Mouse (Mus musculus) forebrain, embryonic 12.5 days (tissue): ENCODE data around the gene Asna1. TPM values are rescaled to one million over a fixed set of nuclear protein-coding genes. Genes with fewer than 3 reads are reported as not detected.

ENCODE experiments used
- ATAC-seq: fragments of 200-750 bp; cut with Nextera tagmentation; 2 replicates; pipeline ENCODE4 v1.8.0; 2017; ENCODE audit warnings: moderate TSS enrichment; ENCODE audit not compliant: low FRiP score
- H3K27ac ChIP-seq: fragments of 300-500 bp; sonication (generic); 2 replicates; pipeline ENCODE4 v1.5.1; 2016; ENCODE audit warnings: mild to moderate bottlenecking
- H3K27me3 ChIP-seq: fragments of 300-500 bp; sonication (generic); 2 replicates; pipeline ENCODE4 v1.6.1; 2016; ENCODE audit warnings: mild to moderate bottlenecking
- H3K36me3 ChIP-seq: fragments of 300-500 bp; sonication (generic); replicated peaks from 2 replicates; pipeline ENCODE4 v1.6.1; 2016; ENCODE audit warnings: mild to moderate bottlenecking
- H3K4me1 ChIP-seq: fragments of 300-500 bp; sonication (generic); 2 replicates; pipeline ENCODE4 v1.6.1; 2016
- H3K4me2 ChIP-seq: fragments of 300-500 bp; sonication (generic); 2 replicates; pipeline ENCODE4 v1.6.1; 2016; ENCODE audit warnings: mild to moderate bottlenecking, moderate library complexity
- H3K4me3 ChIP-seq: fragments of 300-500 bp; sonication (generic); replicated peaks from 2 replicates; pipeline ENCODE4 v1.5.1; 2016; ENCODE audit warnings: mild to moderate bottlenecking
- H3K9ac ChIP-seq: fragments of 300-500 bp; sonication (generic); 2 replicates; pipeline ENCODE4 v1.6.1; 2016; ENCODE audit warnings: mild to moderate bottlenecking
- H3K9me3 ChIP-seq: fragments of 300-500 bp; sonication (generic); 2 replicates; pipeline ENCODE4 v1.6.1; 2016
- WGBS: fragments of 180-500 bp; shearing (Covaris S2); methylation state at CpG from one replicate; pipeline ENCODE4 v1.1.7; 2016; 5-methylcytosine and 5-hydroxymethylcytosine counted together
- microRNA-seq: library from miRNA; unstranded; fragments of <30 nt; microRNA quantifications from one replicate; pipeline ENCODE4, GENCODE M21; 2017
- polyA plus RNA-seq: library from polyadenylated mRNA; unstranded; fragments of >200 nt; fragmentation: Nextera tagmentation; extraction: Ambion mirVana; gene quantifications from 2 replicates; pipeline ENCODE4 v1.2.1, GENCODE M21; 2016

The Asna1 gene
- polyA plus RNA-seq, 1 experiment from 2014 or later, result 140 TPM

- H3K9ac ChIP-seq, result peak overlapping the region; percentile 90
- no peak for ATAC-seq
- H3K9me3 ChIP-seq, result no peaks in the 10 kb centered on the region
- H3K4me1 ChIP-seq, result peaks cover 37% of the 10 kb centered on the region
- peak overlapping the region; percentile 94 for H3K4me2 ChIP-seq
- peak overlapping the region; percentile 76 for H3K27ac ChIP-seq
- WGBS, result 13% methylated on average over 2 of the region's 2 CpGs
- H3K36me3 ChIP-seq, result peaks cover 35% of the 10 kb centered on the region
- H3K27me3 ChIP-seq, result no peaks in the 10 kb centered on the region
- H3K4me3 ChIP-seq, result peak overlapping the region; percentile 63
These were observed 56.4 kb downstream of the Asna1 start for GRCm38 (mm10) chr8:84968650-84969049.

Small RNAs within 50 kb of the gene (microRNA-seq; reads per million reads assigned to microRNA genes)
- gene Mir7070, result 4.9 reads per million, percentile 18 among the genes with 10 or more reads in this experiment

Other genes starting within 250 kb of the Asna1 start
- gene Nfix, start 224.9 kb downstream of the Asna1 start, polyA plus RNA-seq, result 31.9 and 33.2 TPM in 2 replicates
- 5.3 and 5.6 TPM in 2 replicates for gene Dand5, start 202.5 kb downstream of the Asna1 start, polyA plus RNA-seq
- gene Gadd45gip1, start 193.8 kb downstream of the Asna1 start, polyA plus RNA-seq, result 43.0 and 44.8 TPM in 2 replicates
- 108 and 118 TPM in 2 replicates for gene Rad23a, start 184.6 kb downstream of the Asna1 start, polyA plus RNA-seq
- gene Calr, start 178.3 kb downstream of the Asna1 start, polyA plus RNA-seq, result 619 TPM in 2 replicates
- gene Farsa, start 168.3 kb downstream of the Asna1 start, polyA plus RNA-seq, result 110 and 111 TPM in 2 replicates
- gene Syce2, start 153.2 kb downstream of the Asna1 start, polyA plus RNA-seq, result 76.7 and 82.9 TPM in 2 replicates
- 31.1 and 33.2 TPM in 2 replicates for gene Gcdh, start 131.4 kb downstream of the Asna1 start, polyA plus RNA-seq
- 2.4 and 3.5 TPM in 2 replicates for gene Klf1, start 123.4 kb downstream of the Asna1 start, polyA plus RNA-seq
- gene Dnase2a, start 116.7 kb downstream of the Asna1 start, polyA plus RNA-seq, result 8.7 and 9.8 TPM in 2 replicates
- gene Mast1, start 87.9 kb downstream of the Asna1 start, polyA plus RNA-seq, result 29.3 and 35.3 TPM in 2 replicates
- 0.88 and 1.6 TPM in 2 replicates for gene Rtbdn, start 78.3 kb downstream of the Asna1 start, polyA plus RNA-seq
- not detected in 2 replicates for gene Gm49661, start 55.8 kb downstream of the Asna1 start, polyA plus RNA-seq
- gene Prdx2, start 55.7 kb downstream of the Asna1 start, polyA plus RNA-seq, result 1,271 and 1,280 TPM in 2 replicates
- 117 and 124 TPM in 2 replicates for gene Rnaseh2a, start 55.5 kb downstream of the Asna1 start, polyA plus RNA-seq
- 4.8 and 4.9 TPM in 2 replicates for gene Junb, start 46.6 kb downstream of the Asna1 start, polyA plus RNA-seq
- 16.1 and 18.2 TPM in 2 replicates for gene Hook2, start 34.7 kb downstream of the Asna1 start, polyA plus RNA-seq
- gene Best2, start 10.8 kb downstream of the Asna1 start, polyA plus RNA-seq, result not detected in 2 replicates
- gene Trir, start 1.5 kb upstream of the Asna1 start, polyA plus RNA-seq, result 156 and 175 TPM in 2 replicates
- gene Tnpo2, start 11.6 kb upstream of the Asna1 start, polyA plus RNA-seq, result 45.1 and 50.7 TPM in 2 replicates
- gene Fbxw9, start 34.8 kb upstream of the Asna1 start, polyA plus RNA-seq, result 32.1 and 33.7 TPM in 2 replicates
- gene Gm5741, start 42.7 kb upstream of the Asna1 start, polyA plus RNA-seq, result 1.3 TPM in 1 of 2 replicates, not detected in the other
- 74.2 and 82.3 TPM in 2 replicates for gene Dhps, start 46.5 kb upstream of the Asna1 start, polyA plus RNA-seq
- 117 and 118 TPM in 2 replicates for gene Wdr83os, start 55.5 kb upstream of the Asna1 start, polyA plus RNA-seq
- gene Wdr83, start 56.0 kb upstream of the Asna1 start, polyA plus RNA-seq, result 48.2 and 48.8 TPM in 2 replicates
- 14.9 and 17.8 TPM in 2 replicates for gene Man2b1, start 58.0 kb upstream of the Asna1 start, polyA plus RNA-seq
- gene Zfp791, start 97.8 kb upstream of the Asna1 start, polyA plus RNA-seq, result 1.4 and 1.7 TPM in 2 replicates
- not detected in 2 replicates for gene Cks1brt, start 126.6 kb upstream of the Asna1 start, polyA plus RNA-seq
- gene Olfr371, start 200.7 kb upstream of the Asna1 start, polyA plus RNA-seq, result not detected in 2 replicates